Mouse (Mus musculus) intestine, postnatal 0 days (tissue): ENCODE data around the gene Ghdc. TPM values are rescaled to one million over a fixed set of nuclear protein-coding genes. Genes with fewer than 3 reads are reported as not detected.

ENCODE experiments used
- ATAC-seq: fragments of 200-750 bp; cut with Nextera tagmentation; 2 replicates; pipeline ENCODE4 v1.8.0; 2017; ENCODE audit warnings: mild to moderate bottlenecking, moderate TSS enrichment, moderate library complexity
- H3K27ac ChIP-seq: fragments of 300-500 bp; sonication (generic); 2 replicates; pipeline ENCODE4 v1.5.1; 2014; ENCODE audit warnings: mild to moderate bottlenecking, low read depth, low read length, moderate library complexity
- H3K27me3 ChIP-seq: fragments of 300-500 bp; sonication (generic); replicated peaks from 2 replicates; pipeline ENCODE4 v1.6.1; 2014; ENCODE audit warnings: low read length, mixed read lengths; ENCODE audit not compliant: control insufficient read depth, insufficient read depth
- H3K36me3 ChIP-seq: fragments of 300-500 bp; sonication (generic); 2 replicates; pipeline ENCODE4 v1.6.1; 2014; ENCODE audit warnings: mild to moderate bottlenecking, moderate library complexity; ENCODE audit not compliant: control insufficient read depth, insufficient read depth
- H3K4me1 ChIP-seq: fragments of 300-500 bp; sonication (generic); replicated peaks from 2 replicates; pipeline ENCODE4 v1.6.1; 2014; ENCODE audit warnings: antibody characterized with exemption, low read length, mixed read lengths; ENCODE audit not compliant: control insufficient read depth, insufficient read depth
- H3K4me2 ChIP-seq: fragments of 300-500 bp; sonication (generic); replicated peaks from 2 replicates; pipeline ENCODE4 v1.6.1; 2014; ENCODE audit warnings: low read depth, mild to moderate bottlenecking, moderate library complexity
- H3K4me3 ChIP-seq: fragments of 300-500 bp; sonication (generic); 2 replicates; pipeline ENCODE4 v1.5.1; 2014; ENCODE audit warnings: low read depth, low read length
- H3K9ac ChIP-seq: fragments of 300-500 bp; sonication (generic); 2 replicates; pipeline ENCODE4 v1.6.1; 2014; ENCODE audit warnings: mild to moderate bottlenecking, low read depth, low read length
- H3K9me3 ChIP-seq: fragments of 300-500 bp; sonication (generic); 2 replicates; pipeline ENCODE4 v1.6.1; 2016; ENCODE audit warnings: mixed run types; ENCODE audit not compliant: control insufficient read depth
- CTCF ChIP-seq: sonication (generic); IDR thresholded peaks from 2 replicates; pipeline ENCODE4 v1.5.1; 2016; ENCODE audit warnings: low read depth, mild to moderate bottlenecking, control low read depth, antibody characterized with exemption, moderate library complexity
- WGBS: fragments of 180-500 bp; shearing (Covaris S2); extraction: QIAGEN DNeasy Blood & Tissue Kit; methylation state at CpG from one replicate; pipeline ENCODE4 v1.1.7; 2014; 5-methylcytosine and 5-hydroxymethylcytosine counted together
- polyA plus RNA-seq: library from polyadenylated mRNA; unstranded; fragments of >200 nt; fragmentation: Nextera tagmentation; extraction: Ambion mirVana; gene quantifications from 2 replicates; pipeline ENCODE4 v1.2.1, GENCODE M21; 2015

Gene Ghdc
- polyA plus RNA-seq, 1 experiment from 2014 or later: 5.2 TPM

DNA sequence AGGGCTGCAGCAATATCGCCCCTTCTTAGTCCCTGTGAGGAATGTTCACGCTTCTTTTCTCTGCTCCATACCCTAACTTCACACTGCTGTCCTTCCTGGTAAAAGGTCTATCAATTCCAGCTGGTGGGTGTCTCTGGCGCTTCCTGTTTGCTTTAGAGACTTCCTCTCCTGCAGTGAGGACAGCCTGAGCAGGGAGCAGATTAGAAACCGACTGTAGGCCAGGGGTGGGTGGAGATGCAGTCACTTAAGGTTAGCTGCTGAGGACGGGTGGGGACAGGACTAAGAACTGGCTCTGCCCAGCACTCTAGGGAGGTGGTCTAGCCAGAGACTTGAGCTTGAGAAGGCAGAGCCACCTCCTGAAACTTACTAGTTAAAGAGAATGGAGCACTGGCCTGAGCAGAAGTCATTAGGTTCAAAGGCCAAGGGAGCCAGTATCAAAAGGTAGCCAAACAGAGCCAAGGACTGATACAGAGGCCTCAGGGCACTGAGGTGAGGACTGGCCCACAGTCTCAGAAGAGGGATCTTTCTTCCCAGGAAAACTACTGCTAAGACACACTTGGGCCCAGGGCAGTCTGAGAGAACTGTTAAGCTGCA lies 45.7 kb downstream of the Ghdc start:
- TF ChIP-seq CTCF: no peak
- 0 out of 2 replicates have a peak, but pooled peaks have one; percentile 18 for ATAC-seq
- no peak overlapping the region for H3K9ac ChIP-seq
- peaks cover 12% of the 10 kb centered on the region for H3K36me3 ChIP-seq
- H3K27ac ChIP-seq: peak overlapping the region; percentile 78
- no peak overlapping the region for H3K4me2 ChIP-seq
- H3K4me3 ChIP-seq: no peak overlapping the region
- 21% methylated on average over 5 of the region's 5 CpGs for WGBS
- H3K9me3 ChIP-seq: no peaks in the 10 kb centered on the region
- H3K27me3 ChIP-seq: no peaks in the 10 kb centered on the region
- H3K4me1 ChIP-seq: peaks cover 19% of the 10 kb centered on the region

DNA sequence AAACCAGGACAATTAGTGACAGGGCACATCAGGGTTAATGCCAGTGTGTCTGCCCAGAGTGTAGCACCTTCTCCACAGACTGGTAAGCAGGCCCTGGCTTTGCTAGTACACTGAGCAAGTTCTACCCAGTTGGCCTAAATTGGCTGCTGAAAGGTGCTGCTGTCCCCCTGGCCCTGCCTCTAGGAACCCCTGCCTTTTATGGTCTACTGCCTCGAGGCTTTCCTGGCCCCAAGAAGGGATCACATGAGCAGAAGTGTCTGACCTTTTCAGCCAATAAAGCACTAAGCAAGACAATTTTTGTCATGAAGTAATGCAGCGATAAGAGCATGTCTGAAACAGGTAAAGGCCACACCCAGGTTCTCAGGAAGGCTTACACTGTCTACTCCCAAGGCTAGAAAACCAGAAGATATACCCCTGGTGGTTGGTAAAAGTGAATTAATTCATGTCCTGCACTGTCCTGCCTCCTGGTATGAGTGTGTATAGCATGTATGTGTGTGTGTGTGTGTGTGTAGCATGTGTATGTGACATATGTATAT lies 48.2 kb downstream of the Ghdc start:
- 23% methylated on average over 2 of the region's 2 CpGs for WGBS
- Histone ChIP-seq H3K4me3 (no peak overlapping the region), H3K9me3 (no peaks in the 10 kb centered on the region), H3K4me1 (peaks cover 22% of the 10 kb centered on the region), H3K4me2 (no peak overlapping the region), H3K27me3 (no peaks in the 10 kb centered on the region), H3K9ac (no peak overlapping the region), H3K36me3 (peaks cover 24% of the 10 kb centered on the region), H3K27ac (peak overlapping the region; percentile 80)
- no peak for TF ChIP-seq CTCF
- ATAC-seq: peak; percentile 36

DNA sequence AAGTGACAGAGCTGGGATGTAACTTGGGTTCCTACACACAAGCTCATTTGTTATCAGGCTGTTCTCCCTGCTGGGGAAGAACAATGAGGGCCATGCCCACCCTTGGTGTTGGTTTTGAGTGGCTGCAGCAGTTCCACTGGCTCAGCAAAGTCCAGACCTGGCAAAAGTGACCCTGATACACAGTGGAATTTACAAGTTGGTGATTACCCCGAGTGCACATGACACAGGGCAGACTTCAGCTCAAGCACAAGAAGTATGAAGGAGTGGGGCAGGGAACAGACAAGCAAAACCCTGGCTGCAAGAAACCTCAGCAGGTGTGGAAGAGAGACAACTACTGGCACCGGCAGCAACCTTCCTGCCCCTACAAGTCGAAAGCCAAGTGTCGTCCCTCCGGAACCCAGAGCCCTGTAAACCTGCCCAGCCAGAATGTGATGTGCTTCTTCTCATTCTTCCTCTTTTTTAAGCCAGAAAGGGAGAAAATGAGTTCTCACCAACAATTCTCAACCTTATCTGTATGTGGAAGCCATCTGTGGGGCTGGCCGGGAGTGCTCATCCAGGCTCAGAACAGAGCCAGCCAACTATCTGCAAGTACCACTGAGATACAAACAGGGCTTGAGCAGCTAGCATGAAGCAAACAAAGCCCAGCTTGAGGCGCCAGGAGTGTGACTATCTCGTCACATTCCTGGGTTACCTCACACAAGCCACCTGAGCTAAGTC lies 48.8 kb downstream of the Ghdc start:
- WGBS: 51% methylated on average over 8 of the region's 8 CpGs
- no peak for TF ChIP-seq CTCF
- Histone ChIP-seq H3K36me3 (peaks cover 30% of the 10 kb centered on the region), H3K4me2 (0 out of 2 replicates have a peak overlapping the region, but pooled peaks have one; percentile 14), H3K4me1 (peaks cover 22% of the 10 kb centered on the region), H3K27ac (peak overlapping the region; percentile 80), H3K27me3 (no peaks in the 10 kb centered on the region), H3K4me3 (no peak overlapping the region), H3K9ac (peak overlapping the region; percentile 8; the same call in 1 of the 2 replicates), H3K9me3 (no peaks in the 10 kb centered on the region)
- peak; percentile 40 for ATAC-seq

DNA sequence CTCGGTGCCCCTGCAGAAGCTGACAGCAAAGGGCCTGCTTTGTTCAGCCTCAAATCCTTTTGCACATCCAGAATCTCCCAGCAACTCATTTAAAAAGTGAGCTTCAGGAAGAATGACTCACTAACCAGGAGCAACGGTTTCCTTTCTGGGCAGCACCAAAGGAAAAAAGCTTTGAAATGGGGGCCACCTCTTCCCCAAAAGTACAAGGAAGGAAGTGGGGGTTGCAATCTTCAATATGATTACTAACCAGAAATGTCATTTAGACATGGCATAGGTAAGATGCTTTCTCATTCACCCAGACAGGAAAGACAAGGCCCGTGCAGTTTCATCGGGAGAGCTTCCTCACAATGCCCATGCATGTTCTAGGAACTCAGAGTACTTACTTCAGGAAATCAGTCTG lies 49.5 kb downstream of the Ghdc start:
- 63% methylated on average over 4 of the region's 4 CpGs for WGBS
- Histone ChIP-seq H3K4me3 (no peak overlapping the region), H3K9ac (no peak overlapping the region), H3K36me3 (peaks cover 37% of the 10 kb centered on the region), H3K4me2 (no peak overlapping the region), H3K27me3 (no peaks in the 10 kb centered on the region), H3K27ac (peak overlapping the region; percentile 80), H3K9me3 (no peaks in the 10 kb centered on the region), H3K4me1 (peaks cover 22% of the 10 kb centered on the region)
- ATAC-seq: no peak
- no peak for TF ChIP-seq CTCF

DNA sequence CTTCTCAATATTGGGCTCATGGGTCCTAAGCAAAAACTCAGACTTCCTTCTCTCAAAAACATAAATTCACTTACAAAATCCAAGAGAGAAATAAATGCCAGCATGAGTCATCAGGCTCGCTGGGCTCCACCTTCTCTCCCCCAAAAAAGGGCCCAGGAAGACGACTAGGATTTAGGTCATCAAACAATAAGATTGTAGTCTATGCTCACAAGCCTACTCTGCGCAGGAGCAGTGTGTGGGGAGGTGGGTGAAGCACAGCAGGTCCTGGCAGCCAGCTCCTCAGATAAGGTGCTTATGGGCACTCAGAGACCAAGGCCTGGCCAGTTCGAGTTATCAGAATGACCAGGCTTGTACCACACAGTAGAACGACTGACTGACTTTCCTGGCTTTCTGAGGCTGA lies 50.4 kb downstream of the Ghdc start:
- ATAC-seq: no peak

DNA sequence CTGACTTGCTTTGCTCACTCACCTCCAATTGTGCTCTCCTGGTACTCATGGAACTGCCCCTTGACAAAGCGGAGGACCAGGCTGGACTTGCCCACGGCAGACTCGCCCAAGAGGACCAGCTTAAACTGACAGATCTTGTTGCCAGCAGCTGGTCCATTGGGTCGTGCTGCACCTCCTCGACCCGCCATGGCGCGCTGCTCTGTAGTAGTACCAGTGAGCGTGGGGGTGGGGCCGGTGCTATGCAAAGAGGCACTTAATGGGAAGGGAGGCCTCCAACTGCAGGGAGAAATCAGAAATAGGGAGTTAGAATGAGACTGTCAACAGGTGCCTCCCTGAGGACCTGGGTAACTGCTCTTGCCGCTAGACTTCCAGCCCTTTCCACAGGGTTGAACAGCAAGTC lies 50.9 kb downstream of the Ghdc start:
- H3K4me2 ChIP-seq: no peak overlapping the region
- no peaks in the 10 kb centered on the region for H3K27me3 ChIP-seq
- peak overlapping the region; percentile 80 for H3K27ac ChIP-seq
- H3K9ac ChIP-seq: no peak overlapping the region
- WGBS: 85% methylated on average over 11 of the region's 11 CpGs
- no peak for ATAC-seq
- H3K36me3 ChIP-seq: peaks cover 49% of the 10 kb centered on the region
- no peak for TF ChIP-seq CTCF
- no peak overlapping the region for H3K4me3 ChIP-seq
- peaks cover 18% of the 10 kb centered on the region; the same call in 1 of the 2 replicates for H3K4me1 ChIP-seq
- no peaks in the 10 kb centered on the region for H3K9me3 ChIP-seq

More for the DNA sequence above, 50.4 kb downstream of the Ghdc start:
- H3K4me2 ChIP-seq: no peak overlapping the region
- WGBS: 53% methylated on average over 5 of the region's 5 CpGs
- H3K27me3 ChIP-seq: no peaks in the 10 kb centered on the region
- H3K4me1 ChIP-seq: peaks cover 22% of the 10 kb centered on the region
- peak overlapping the region; percentile 80 for H3K27ac ChIP-seq
- no peak overlapping the region for H3K4me3 ChIP-seq
- peaks cover 45% of the 10 kb centered on the region for H3K36me3 ChIP-seq
- TF ChIP-seq CTCF: no peak
- H3K9me3 ChIP-seq: no peaks in the 10 kb centered on the region
- no peak overlapping the region for H3K9ac ChIP-seq
